Mouse (Mus musculus): Measurements from ENCODE around the gene Ace3.
"Not testable (repeated sequence)": the region's sequence is repeated elsewhere in the genome, so short reads cannot be mapped to it uniquely, and the experiment has no call there.

Gene Ace3

GRCm38 (mm10) chr11:105978634-105979033 lies 15.8 kb upstream of the Ace3 start:
- no peak for DNase-seq (ENCODE audit: low spot score in 2 of 2)

- DNase-seq (ENCODE audit: low spot score in 2 of 2), result no peak
Observed at GRCm38 (mm10) chr11:105984452-105984851, 10.0 kb upstream of the Ace3 start.

- DNase-seq (ENCODE audit: low spot score in 2 of 2), result no peak
Observed at GRCm38 (mm10) chr11:105987446-105987845, 7.0 kb upstream of the Ace3 start.

- no peak for DNase-seq (ENCODE audit: low spot score in 2 of 2)
Observed at GRCm38 (mm10) chr11:105989446-105989845, 5.0 kb upstream of the Ace3 start.

- no peak for DNase-seq (ENCODE audit: low spot score in 2 of 2)
Observed at GRCm38 (mm10) chr11:105990231-105990630, 4.2 kb upstream of the Ace3 start.

GRCm38 (mm10) chr11:106000062-106000461 lies 5.6 kb downstream of the Ace3 start:
- DNase-seq (ENCODE audit: low spot score in 2 of 2), result no peak

- no peak for DNase-seq (ENCODE audit: low spot score in 2 of 2)
Observed at GRCm38 (mm10) chr11:106001718-106002117, 7.2 kb downstream of the Ace3 start.

GRCm38 (mm10) chr11:106004576-106004975 lies 10.1 kb downstream of the Ace3 start:
- DNase-seq (ENCODE audit: low spot score in 2 of 2), result no peak

- DNase-seq (ENCODE audit: low spot score in 2 of 2), result no peak
Observed at GRCm38 (mm10) chr11:106005970-106006369, 11.5 kb downstream of the Ace3 start.

GRCm38 (mm10) chr11:106007821-106008220 lies 13.3 kb downstream of the Ace3 start, which contains the start of gene Kcnh6:
TSS of gene Kcnh6 (plus strand) at chr11:106008124.
- DNase-seq (ENCODE audit: low spot score in 2 of 2), result no peak

- DNase-seq (ENCODE audit: low spot score in 2 of 2), result no peak
Observed at GRCm38 (mm10) chr11:106012711-106013110, 18.2 kb downstream of the Ace3 start.

GRCm38 (mm10) chr11:106013556-106014225 lies 19.2 kb downstream of the Ace3 start:
- DNase-seq (ENCODE audit: low spot score in 2 of 2), result peak in 1 of 2 experiments; percentile 41

- DNase-seq (ENCODE audit: low spot score in 2 of 2), result no peak
Observed at GRCm38 (mm10) chr11:106016440-106016839, 22.0 kb downstream of the Ace3 start.

- DNase-seq (ENCODE audit: low spot score in 2 of 2), result no peak
Observed at GRCm38 (mm10) chr11:106020051-106020763, 25.7 kb downstream of the Ace3 start.

GRCm38 (mm10) chr11:106025774-106026173 lies 31.3 kb downstream of the Ace3 start:
- no peak for DNase-seq (ENCODE audit: low spot score in 2 of 2)

GRCm38 (mm10) chr11:106026465-106027151 lies 32.1 kb downstream of the Ace3 start:
- peak in 1 of 2 experiments; percentile 52 for DNase-seq (ENCODE audit: low spot score in 2 of 2)

GRCm38 (mm10) chr11:106027607-106028006 lies 33.1 kb downstream of the Ace3 start:
- no peak for DNase-seq (ENCODE audit: low spot score in 2 of 2)

GRCm38 (mm10) chr11:106032074-106032473 lies 37.6 kb downstream of the Ace3 start:
- DNase-seq (ENCODE audit: low spot score in 2 of 2), result not testable (repeated sequence)

GRCm38 (mm10) chr11:106033491-106033919 lies 39.0 kb downstream of the Ace3 start:
- no peak for DNase-seq (ENCODE audit: low spot score in 2 of 2)

- no peak for DNase-seq (ENCODE audit: low spot score in 2 of 2)
Observed at GRCm38 (mm10) chr11:106034986-106035385, 40.5 kb downstream of the Ace3 start.

- DNase-seq (ENCODE audit: low spot score in 2 of 2), result peak; percentile 97 to 99
Observed at GRCm38 (mm10) chr11:106036548-106037417, 42.3 kb downstream of the Ace3 start, which contains the start of gene Dcaf7. TSS of gene Dcaf7 (plus strand) at chr11:106036872.

GRCm38 (mm10) chr11:106037418-106037751 lies 42.9 kb downstream of the Ace3 start:
- DNase-seq (ENCODE audit: low spot score in 2 of 2), result peak; percentile 80 to 90
